Mouse (Mus musculus) hematopoietic multipotent progenitor cell, adult 10-12 weeks (in vitro differentiated cells): Measurements from ENCODE around the gene Ggt5. TPM values are rescaled to one million over a fixed set of nuclear protein-coding genes. Genes with fewer than 3 reads are reported as not detected.

ENCODE experiments used
- polyA plus RNA-seq: library from polyadenylated mRNA; stranded (reverse); fragments of >175 nt; gene quantifications from 2 replicates; pipeline ENCODE4 v1.2.3, GENCODE M21; 2012; ENCODE audit warnings: low replicate concordance

Gene Ggt5
- 15.6 and 34.5 TPM in 2 replicates for polyA plus RNA-seq

DNA sequence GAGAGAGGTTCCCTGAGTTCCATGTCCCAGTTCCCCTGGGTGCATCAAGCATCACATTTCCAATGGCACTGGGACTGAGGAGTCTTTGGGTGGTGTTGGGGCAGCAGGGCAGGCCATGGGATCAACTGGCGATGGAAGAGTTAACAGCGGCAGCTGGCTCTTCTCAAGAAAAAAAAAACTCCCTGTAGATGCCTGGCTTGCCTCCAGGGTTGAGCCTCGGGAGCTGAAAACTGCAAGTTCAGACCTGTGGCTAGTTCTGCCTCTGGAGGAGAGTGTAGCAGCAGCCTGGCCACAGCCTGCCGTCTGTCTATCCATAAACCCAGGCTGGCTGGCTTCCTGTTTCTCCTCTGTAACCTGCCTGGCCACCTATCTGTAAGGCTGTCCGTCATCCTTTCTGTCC lies at the start of gene Ggt5:
Gene Ggt5, plus strand, starts transcription at position 212 of the 400 bp plus-strand sequence.

DNA sequence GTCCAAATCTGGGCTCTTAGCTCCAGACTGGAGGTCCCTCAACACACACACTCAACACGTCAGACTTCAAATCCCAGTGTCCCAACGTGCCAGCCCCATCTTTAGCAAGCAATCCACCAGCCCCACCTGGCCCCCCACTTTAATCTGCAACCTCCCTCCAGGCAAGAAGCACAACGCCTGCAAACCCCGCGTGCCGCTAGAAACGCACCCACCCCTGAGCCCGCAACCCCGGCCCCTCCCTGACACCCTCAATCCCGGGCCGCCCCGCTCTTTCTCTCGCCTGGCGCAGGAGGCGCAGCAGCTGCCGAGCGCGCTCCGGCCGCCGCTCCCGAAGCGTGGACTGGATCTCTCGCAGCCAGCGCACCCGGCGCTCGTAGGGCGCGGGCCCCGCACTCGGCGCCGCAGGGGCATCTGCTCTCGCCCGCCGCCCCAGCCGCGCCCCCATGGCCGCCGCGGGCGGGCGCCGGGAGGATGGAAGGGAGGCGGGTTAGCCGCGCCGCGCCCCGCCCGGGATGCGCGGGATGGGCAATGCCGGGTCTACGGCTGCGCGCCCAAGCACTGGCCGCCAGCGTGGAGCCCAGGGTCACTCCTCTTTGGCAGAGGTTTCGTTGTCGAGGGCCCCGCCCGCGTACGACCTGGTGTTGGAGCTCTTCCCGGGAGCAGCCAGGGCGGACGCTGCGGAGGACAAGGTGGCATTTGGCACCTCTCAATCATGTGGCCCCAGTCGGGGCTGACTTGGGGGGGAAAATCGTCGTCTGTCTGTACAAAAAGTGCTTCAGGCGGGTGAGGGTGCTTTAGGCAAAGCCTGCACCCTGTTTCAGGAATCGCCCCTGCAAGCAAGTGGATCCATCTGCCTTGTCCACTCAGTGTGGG lies 29.2 kb upstream of the Ggt5 start, which contains the start of gene Lrrc75b:
Gene Lrrc75b, minus strand, starts transcription at position 655 of the 873 bp plus-strand sequence.

DNA sequence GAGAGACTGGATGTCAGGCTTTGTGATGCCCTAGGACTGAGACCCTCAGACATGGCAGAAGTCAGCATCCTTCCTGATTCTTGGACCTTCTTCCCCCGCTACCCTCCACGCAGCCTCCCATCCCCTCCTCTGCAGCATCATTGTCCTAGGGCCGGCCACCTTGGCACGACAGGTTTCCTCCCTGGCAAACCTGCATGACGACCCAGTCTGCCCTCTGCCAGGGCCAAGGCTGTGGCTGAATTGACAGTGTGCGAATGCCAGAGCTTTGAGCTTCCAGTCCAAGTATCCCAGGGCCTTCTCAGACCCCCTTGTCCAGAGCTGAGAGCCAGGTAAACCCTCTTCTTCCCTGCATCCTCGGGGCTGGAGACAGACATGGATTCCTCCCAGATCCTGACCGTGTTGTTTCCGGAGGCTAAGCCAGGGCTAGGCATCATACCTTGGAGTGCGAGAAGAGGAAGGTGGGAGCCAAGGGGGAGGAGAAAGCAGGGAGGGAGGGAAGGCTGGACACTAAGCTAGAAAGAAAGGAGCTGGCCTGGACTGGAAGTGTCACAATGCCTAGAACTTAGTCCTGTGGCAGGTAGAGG lies 28.0 kb upstream of the Ggt5 start, which contains the start of gene Ggt1:
Gene Ggt1, plus strand, starts transcription at position 534 of the 584 bp plus-strand sequence.

DNA sequence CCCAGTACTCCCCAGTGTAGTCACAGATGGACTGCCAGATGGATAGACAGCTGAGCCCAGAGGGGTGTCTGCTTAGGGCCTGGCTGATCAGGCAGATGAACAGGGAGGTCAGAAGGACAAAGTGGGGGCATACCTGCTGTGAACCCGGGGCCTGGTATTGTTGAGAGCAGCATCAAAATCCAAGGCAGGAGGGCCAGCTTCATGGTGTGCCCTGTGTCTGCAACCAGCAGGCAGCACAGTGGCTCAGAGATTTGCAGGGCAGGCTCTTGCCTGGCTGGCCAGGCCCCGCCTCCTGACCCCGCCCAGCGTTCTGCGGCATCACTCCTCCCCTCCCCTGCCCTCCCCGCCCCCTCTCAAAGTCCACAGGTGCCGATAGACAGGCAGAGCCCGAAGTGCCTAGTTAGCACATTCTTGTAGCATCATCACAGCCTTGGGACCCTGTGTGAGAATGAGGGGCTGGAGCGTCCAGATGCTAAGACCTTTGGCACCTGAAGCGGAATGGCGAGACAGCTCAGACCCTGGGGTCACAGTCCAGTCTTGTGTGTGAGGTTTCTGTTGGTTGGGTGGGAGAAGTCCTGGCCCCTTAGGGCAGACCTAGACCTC lies 54.7 kb downstream of the Ggt5 start, which contains the start of gene Susd2:
Gene Susd2, minus strand, starts transcription at position 268 of the 603 bp plus-strand sequence.

Other genes starting within 250 kb of the Ggt5 start
- 1.2 and 1.4 TPM in 2 replicates for gene Upb1, start 188.2 kb upstream of the Ggt5 start, polyA plus RNA-seq
- gene Snrpd3, start 71.8 kb upstream of the Ggt5 start, polyA plus RNA-seq, result 4.3 and 17.5 TPM in 2 replicates
- 47.0 and 47.6 TPM in 2 replicates for gene Gucd1, start 71.4 kb upstream of the Ggt5 start, polyA plus RNA-seq
- gene Lrrc75b, start 29.0 kb upstream of the Ggt5 start, polyA plus RNA-seq, result 1.7 and 3.1 TPM in 2 replicates
- 0.73 and 4.3 TPM in 2 replicates for gene Ggt1, start 27.7 kb upstream of the Ggt5 start, polyA plus RNA-seq
- gene Susd2, start 54.7 kb downstream of the Ggt5 start, polyA plus RNA-seq, result 1.9 and 4.0 TPM in 2 replicates
- gene Cabin1, start 175.0 kb downstream of the Ggt5 start, polyA plus RNA-seq, result 98.3 and 104 TPM in 2 replicates
- 15.5 and 82.1 TPM in 2 replicates for gene Ddt, start 184.1 kb downstream of the Ggt5 start, polyA plus RNA-seq
- not detected in 2 replicates for gene Gm20441, start 191.6 kb downstream of the Ggt5 start, polyA plus RNA-seq
- gene Gstt3, start 192.1 kb downstream of the Ggt5 start, polyA plus RNA-seq, result 1.3 and 1.8 TPM in 2 replicates
- 0.63 and 2.4 TPM in 2 replicates for gene Gstt1, start 209.2 kb downstream of the Ggt5 start, polyA plus RNA-seq
- not detected in 2 replicates for gene Gstt4, start 233.2 kb downstream of the Ggt5 start, polyA plus RNA-seq
- 11.9 and 17.2 TPM in 2 replicates for gene Gstt2, start 248.1 kb downstream of the Ggt5 start, polyA plus RNA-seq